ENCODE assay signal across 31 mouse cellular contexts in the genomic region with DNA sequence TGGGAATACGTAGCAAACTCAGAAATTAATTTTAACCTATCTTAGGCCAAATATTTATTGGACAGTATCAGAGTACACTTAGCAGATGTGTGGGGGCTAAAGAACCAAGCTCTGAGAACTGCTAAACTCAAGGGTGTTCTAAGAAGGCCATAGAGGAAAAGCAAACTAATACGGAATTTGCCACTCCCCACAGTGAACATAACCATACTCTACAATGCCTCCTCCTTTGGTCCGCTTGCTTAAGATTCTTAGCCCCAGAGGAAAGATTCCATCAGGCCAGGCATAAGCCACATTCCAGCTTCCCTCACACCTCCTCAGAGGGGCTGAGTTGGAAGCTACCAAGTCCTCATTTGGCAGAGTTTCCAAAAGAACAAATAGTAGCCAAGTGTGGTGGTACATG.
DNase-seq lines count a peak whose midpoint lies in the region; ATAC-seq and TF ChIP-seq lines count a peak whose summit lies in the region.
"Had no signal": no experiment of that assay in that cellular context is flagged by ENCODE, and none has a peak within 500 bp of the region (broad histone marks: within the 10 kb centered on the region; RNA-seq: fewer than 3 reads in every experiment).

No protein-coding gene starts in this region.

- H3K79me2 ChIP-seq in heart, adult 2 months (replicated peaks; ENCODE audit: control insufficient read depth, insufficient read depth, low read length): peaks cover 11% of the 10 kb centered on the region

- no peak overlapping the region for H3K4me3 ChIP-seq in heart, embryonic 12.5 days
- H3K4me3 ChIP-seq in heart, adult 2 months: no peak overlapping the region
- H3K4me3 ChIP-seq in brown adipose tissue, adult 24 weeks (ENCODE audit: insufficient read depth, low read depth, low read length): no peak overlapping the region
- no peak overlapping the region for H3K4me3 ChIP-seq in lung, embryonic 16.5 days (ENCODE audit: low read length)
- H3K4me3 ChIP-seq: embryonic facial prominence, embryonic 12.5 days; embryonic facial prominence, embryonic 15.5 days; erythroblast, embryonic 14.5 days; forebrain, embryonic 12.5 days; forebrain, embryonic 15.5 days; heart, embryonic 10.5 days; heart, embryonic 15.5 days; hindbrain, embryonic 12.5 days; hindbrain, embryonic 15.5 days had no signal

- H3K9ac ChIP-seq in heart, embryonic 12.5 days: no peak overlapping the region
- H3K9ac ChIP-seq in heart, adult 2 months (ENCODE audit: low read depth, low read length): no peak overlapping the region
- H3K9ac ChIP-seq in lung, embryonic 16.5 days (ENCODE audit: low read length): no peak overlapping the region
- H3K9ac ChIP-seq: embryonic facial prominence, embryonic 12.5 days; embryonic facial prominence, embryonic 15.5 days; forebrain, embryonic 12.5 days; forebrain, embryonic 15.5 days; heart, embryonic 15.5 days; hindbrain, embryonic 12.5 days; hindbrain, embryonic 15.5 days had no signal

- no peaks in the 10 kb centered on the region for H3K27me3 ChIP-seq in heart, embryonic 12.5 days (replicated peaks)
- H3K27me3 ChIP-seq in heart, adult 2 months (ENCODE audit: control insufficient read depth, insufficient read depth, low read length): no peaks in the 10 kb centered on the region
- no peaks in the 10 kb centered on the region for H3K27me3 ChIP-seq in lung, embryonic 16.5 days (ENCODE audit: control insufficient read depth, insufficient read depth, low read depth, low read length)
- H3K27me3 ChIP-seq: CH12.LX; embryonic facial prominence, embryonic 12.5 days; embryonic facial prominence, embryonic 15.5 days; forebrain, embryonic 12.5 days; forebrain, embryonic 15.5 days; heart, embryonic 15.5 days; hindbrain, embryonic 12.5 days; hindbrain, embryonic 15.5 days; Patski had no signal

- intact Hi-C loops in heart, adult 2 months (cut with DNase I): no loop called here

- ATAC-seq in heart, embryonic 12.5 days (ENCODE audit: insufficient number of reproducible peaks, low FRiP score): no peak
- ATAC-seq in lung, embryonic 16.5 days (ENCODE audit: low read depth): peak; percentile 87
- no peak for ATAC-seq in erythroblast, adult 5-6 weeks (replicated peaks; ENCODE audit: low FRiP score, poor library complexity, severe bottlenecking)
- ATAC-seq: forebrain, embryonic 15.5 days; intestine, postnatal 0 days; Patski had no signal

- WGBS in heart, embryonic 12.5 days: 68% methylated on average over 3 of the region's 3 CpGs
- WGBS in heart, adult 2 months: 72% methylated on average over 3 of the region's 3 CpGs
- 58% methylated on average over 3 of the region's 3 CpGs for WGBS in lung, embryonic 16.5 days

- H3K36me3 ChIP-seq in heart, embryonic 12.5 days: peaks cover 2% of the 10 kb centered on the region; the same call in 1 of the 2 replicates
- peaks cover 55% of the 10 kb centered on the region for H3K36me3 ChIP-seq in heart, adult 2 months (ENCODE audit: control insufficient read depth, insufficient read depth, low read length)
- no peaks in the 10 kb centered on the region for H3K36me3 ChIP-seq in lung, embryonic 16.5 days (ENCODE audit: control insufficient read depth, insufficient read depth, low read length)
- H3K36me3 ChIP-seq: embryonic facial prominence, embryonic 12.5 days; embryonic facial prominence, embryonic 15.5 days; forebrain, embryonic 12.5 days; forebrain, embryonic 15.5 days; heart, embryonic 15.5 days; hindbrain, embryonic 12.5 days; hindbrain, embryonic 15.5 days had no signal

- no peak for TF ChIP-seq CTCF in heart, adult 2 months (IDR thresholded peaks at IDR 0.05)

- H3K4me1 ChIP-seq in heart, embryonic 12.5 days (replicated peaks): peaks cover 46% of the 10 kb centered on the region
- peaks cover 29% of the 10 kb centered on the region for H3K4me1 ChIP-seq in heart, adult 2 months (ENCODE audit: control insufficient read depth, insufficient read depth, low read length)
- H3K4me1 ChIP-seq in brown adipose tissue, adult 24 weeks (ENCODE audit: control insufficient read depth, insufficient read depth, insufficient read length, low read length): peaks cover 32% of the 10 kb centered on the region
- H3K4me1 ChIP-seq in lung, embryonic 16.5 days (replicated peaks; ENCODE audit: control insufficient read depth, insufficient read depth, low read length): peaks cover 24% of the 10 kb centered on the region
- H3K4me1 ChIP-seq: embryonic facial prominence, embryonic 12.5 days; embryonic facial prominence, embryonic 15.5 days; forebrain, embryonic 12.5 days; hindbrain, embryonic 12.5 days; hindbrain, embryonic 15.5 days had no signal

- TF ChIP-seq POLR2A in heart, adult 2 months (IDR thresholded peaks at IDR 0.05; ENCODE audit: insufficient read depth, low read depth, low read length): no peak

- peak overlapping the region; percentile 11; the same call in 1 of the 2 replicates for H3K27ac ChIP-seq in heart, embryonic 12.5 days (ENCODE audit: poor library complexity, severe bottlenecking)
- no peak overlapping the region for H3K27ac ChIP-seq in heart, adult 2 months
- H3K27ac ChIP-seq in brown adipose tissue, adult 24 weeks (replicated peaks; ENCODE audit: low read depth, low read length): 0 out of 2 replicates have a peak overlapping the region, but pooled peaks have one; percentile 28
- H3K27ac ChIP-seq in lung, embryonic 16.5 days (ENCODE audit: low read length): peak overlapping the region; percentile 82
- H3K27ac ChIP-seq: embryonic facial prominence, embryonic 12.5 days; embryonic facial prominence, embryonic 15.5 days; forebrain, embryonic 12.5 days; forebrain, embryonic 15.5 days; heart, embryonic 10.5 days; heart, embryonic 15.5 days; hindbrain, embryonic 12.5 days; hindbrain, embryonic 15.5 days had no signal

- TF ChIP-seq EP300 in heart, adult 2 months (IDR thresholded peaks at IDR 0.05; ENCODE audit: insufficient read depth, low read depth, low read length): no peak

- H3K4me2 ChIP-seq in heart, embryonic 12.5 days: no peak overlapping the region
- no peak overlapping the region for H3K4me2 ChIP-seq in lung, embryonic 16.5 days (ENCODE audit: low read depth, low read length)
- H3K4me2 ChIP-seq: embryonic facial prominence, embryonic 12.5 days; embryonic facial prominence, embryonic 15.5 days; forebrain, embryonic 12.5 days; forebrain, embryonic 15.5 days; heart, embryonic 15.5 days; hindbrain, embryonic 12.5 days; hindbrain, embryonic 15.5 days had no signal

- H3K9me3 ChIP-seq in heart, embryonic 12.5 days (replicated peaks): no peaks in the 10 kb centered on the region
- no peaks in the 10 kb centered on the region for H3K9me3 ChIP-seq in lung, embryonic 16.5 days (ENCODE audit: control insufficient read depth, low read length)
- H3K9me3 ChIP-seq: embryonic facial prominence, embryonic 12.5 days; embryonic facial prominence, embryonic 15.5 days; forebrain, embryonic 12.5 days; forebrain, embryonic 15.5 days; G1E; heart, embryonic 10.5 days; heart, embryonic 15.5 days; hindbrain, embryonic 12.5 days; hindbrain, embryonic 15.5 days had no signal

- no peak for DNase-seq in heart, adult 2 months
- DNase-seq in lung, postnatal 14 days: peak; percentile 17
- DNase-seq in cerebellum, adult 11-12 months: no peak
- no peak for DNase-seq in cerebellum, adult 9-11 months
- DNase-seq: adrenal gland, postnatal 10 days; adrenal gland, postnatal 36 days; B cell, adult 2 months; cerebellum, adult 11 months; cerebellum, adult 8-10 months; cerebellum, postnatal 14 days; gastrocnemius, postnatal 14 days; heart, adult 18-20 months; heart, postnatal 14 days; heart, postnatal 4 days had no signal
